Mouse (Mus musculus): Measurements from ENCODE around the gene Gm38655. TPM values are rescaled to one million over a fixed set of nuclear protein-coding genes. Genes with fewer than 3 reads are reported as not detected.
A peak's percentile ranks its signal among the peaks of the same experiment; 100 is the strongest.

The Gm38655 gene
- polyA plus RNA-seq, 1 experiment = not detected

GRCm38 (mm10) chr17:25184961-25185360, 9.7 kb upstream of the Gm38655 start:
- H3K27me3 ChIP-seq (ENCODE audit: control insufficient read depth, insufficient read depth, insufficient read length) = peaks cover 4% of the 10 kb centered on the region
- H3ac ChIP-seq (ENCODE audit: control insufficient read depth, insufficient read length) = peak overlapping the region; percentile 80
- no peaks in the 10 kb centered on the region for H3K36me3 ChIP-seq (ENCODE audit: control insufficient read depth, insufficient read depth)
- H3K4me2 ChIP-seq (ENCODE audit: low read depth) = peak overlapping the region; percentile 98
- H3K4me3 ChIP-seq = peak overlapping the region; percentile 92
- peaks cover 25% of the 10 kb centered on the region for H3K79me2 ChIP-seq (ENCODE audit: control insufficient read depth, insufficient read depth)
- TF ChIP-seq SRF (IDR thresholded peaks at IDR 0.05; ENCODE audit: control insufficient read depth, insufficient read length, low read depth) (no peak), E2F4 (IDR thresholded peaks at IDR 0.05; ENCODE audit: insufficient read depth) (no peak), TCF3 (IDR thresholded peaks at IDR 0.05; ENCODE audit: insufficient read length, low read depth) (no peak), USF1 (IDR thresholded peaks at IDR 0.05; ENCODE audit: low read depth) (no peak), CEBPB (IDR thresholded peaks at IDR 0.05; ENCODE audit: insufficient read depth, poor library complexity, severe bottlenecking) (no peak), MAX (IDR thresholded peaks at IDR 0.05; ENCODE audit: low read depth) (no peak), TCF12 (IDR thresholded peaks at IDR 0.05; ENCODE audit: insufficient read depth, poor library complexity, severe bottlenecking) (no peak), MYOD1 (IDR thresholded peaks at IDR 0.05; ENCODE audit: control insufficient read depth in 1 of 3, insufficient read length in 2 of 3, low read depth in 2 of 3) (no peak), POLR2A (IDR thresholded peaks at IDR 0.05; ENCODE audit: insufficient read length, low read depth) (no peak), MYOG (IDR thresholded peaks at IDR 0.05; ENCODE audit: control insufficient read depth in 1 of 3, insufficient read depth in 1 of 3, insufficient read length in 2 of 3, low read depth in 2 of 3) (no peak), POLR2AphosphoS2 (IDR thresholded peaks at IDR 0.05; ENCODE audit: insufficient read length, low read depth) (no peak), REST (IDR thresholded peaks at IDR 0.05; ENCODE audit: insufficient read depth, insufficient read length) (no peak)

GRCm38 (mm10) chr17:25184129-25184691, 8.9 kb upstream of the Gm38655 start, which contains the start of gene BC003965:
BC003965 (plus strand) TSS chr17:25184554.
- peaks cover 4% of the 10 kb centered on the region for H3K27me3 ChIP-seq (ENCODE audit: control insufficient read depth, insufficient read depth, insufficient read length)
- H3ac ChIP-seq (ENCODE audit: control insufficient read depth, insufficient read length) = peak within 1 kb of the TSS; percentile 80
- TF ChIP-seq MYOD1 (IDR thresholded peaks at IDR 0.05; ENCODE audit: control insufficient read depth in 1 of 3, insufficient read length in 2 of 3, low read depth in 2 of 3) = peak in 1 of 3 experiments; percentile 21
- TF ChIP-seq REST (IDR thresholded peaks at IDR 0.05; ENCODE audit: insufficient read depth, insufficient read length) = peak; percentile 14
- TF ChIP-seq TCF12 (IDR thresholded peaks at IDR 0.05; ENCODE audit: insufficient read depth, poor library complexity, severe bottlenecking) = no peak
- no peak for TF ChIP-seq CEBPB (IDR thresholded peaks at IDR 0.05; ENCODE audit: insufficient read depth, poor library complexity, severe bottlenecking)
- TF ChIP-seq MAX (IDR thresholded peaks at IDR 0.05; ENCODE audit: low read depth) = peak; percentile 96
- TF ChIP-seq TCF3 (IDR thresholded peaks at IDR 0.05; ENCODE audit: insufficient read length, low read depth) = no peak
- TF ChIP-seq E2F4 (IDR thresholded peaks at IDR 0.05; ENCODE audit: insufficient read depth) = no peak
- peak in 1 of 3 experiments; percentile 19 for TF ChIP-seq MYOG (IDR thresholded peaks at IDR 0.05; ENCODE audit: control insufficient read depth in 1 of 3, insufficient read depth in 1 of 3, insufficient read length in 2 of 3, low read depth in 2 of 3)
- peak; percentile 91 for TF ChIP-seq POLR2A (IDR thresholded peaks at IDR 0.05; ENCODE audit: insufficient read length, low read depth)
- TF ChIP-seq USF1 (IDR thresholded peaks at IDR 0.05; ENCODE audit: low read depth) = no peak
- TF ChIP-seq POLR2AphosphoS2 (IDR thresholded peaks at IDR 0.05; ENCODE audit: insufficient read length, low read depth) = peak; percentile 97
- TF ChIP-seq SRF (IDR thresholded peaks at IDR 0.05; ENCODE audit: control insufficient read depth, insufficient read length, low read depth) = peak; percentile 94
- peak within 1 kb of the TSS; percentile 98 for H3K4me2 ChIP-seq (ENCODE audit: low read depth)
- no peaks in the 10 kb centered on the region for H3K36me3 ChIP-seq (ENCODE audit: control insufficient read depth, insufficient read depth)
- peaks cover 18% of the 10 kb centered on the region for H3K79me2 ChIP-seq (ENCODE audit: control insufficient read depth, insufficient read depth)
- peak within 1 kb of the TSS; percentile 92 for H3K4me3 ChIP-seq

GRCm38 (mm10) chr17:25183232-25183631, 8.0 kb upstream of the Gm38655 start:
- H3K4me3 ChIP-seq = peak overlapping the region; percentile 92
- no peaks in the 10 kb centered on the region for H3K36me3 ChIP-seq (ENCODE audit: control insufficient read depth, insufficient read depth)
- H3K79me2 ChIP-seq (ENCODE audit: control insufficient read depth, insufficient read depth) = peaks cover 12% of the 10 kb centered on the region
- peaks cover 4% of the 10 kb centered on the region for H3K27me3 ChIP-seq (ENCODE audit: control insufficient read depth, insufficient read depth, insufficient read length)
- H3ac ChIP-seq (ENCODE audit: control insufficient read depth, insufficient read length) = no peak overlapping the region
- peak overlapping the region; percentile 90 for H3K4me2 ChIP-seq (ENCODE audit: low read depth)
- peak; percentile 34 for TF ChIP-seq POLR2A (IDR thresholded peaks at IDR 0.05; ENCODE audit: insufficient read length, low read depth)
- no peak for TF ChIP-seq MYOD1 (IDR thresholded peaks at IDR 0.05; ENCODE audit: control insufficient read depth in 1 of 3, insufficient read length in 2 of 3, low read depth in 2 of 3)
- no peak for TF ChIP-seq E2F4 (IDR thresholded peaks at IDR 0.05; ENCODE audit: insufficient read depth)
- no peak for TF ChIP-seq REST (IDR thresholded peaks at IDR 0.05; ENCODE audit: insufficient read depth, insufficient read length)
- no peak for TF ChIP-seq TCF12 (IDR thresholded peaks at IDR 0.05; ENCODE audit: insufficient read depth, poor library complexity, severe bottlenecking)
- no peak for TF ChIP-seq MAX (IDR thresholded peaks at IDR 0.05; ENCODE audit: low read depth)

GRCm38 (mm10) chr17:25172558-25172957, 2.7 kb downstream of the Gm38655 start:
- no peaks in the 10 kb centered on the region for H3K79me2 ChIP-seq (ENCODE audit: control insufficient read depth, insufficient read depth)
- no peak overlapping the region for H3ac ChIP-seq (ENCODE audit: control insufficient read depth, insufficient read length)
- TF ChIP-seq SRF (IDR thresholded peaks at IDR 0.05; ENCODE audit: control insufficient read depth, insufficient read length, low read depth) (no peak), MYOG (IDR thresholded peaks at IDR 0.05; ENCODE audit: control insufficient read depth in 1 of 3, insufficient read depth in 1 of 3, insufficient read length in 2 of 3, low read depth in 2 of 3) (no peak), CEBPB (IDR thresholded peaks at IDR 0.05; ENCODE audit: insufficient read depth, poor library complexity, severe bottlenecking) (no peak), REST (IDR thresholded peaks at IDR 0.05; ENCODE audit: insufficient read depth, insufficient read length) (no peak), MYOD1 (IDR thresholded peaks at IDR 0.05; ENCODE audit: control insufficient read depth in 1 of 3, insufficient read length in 2 of 3, low read depth in 2 of 3) (no peak), E2F4 (IDR thresholded peaks at IDR 0.05; ENCODE audit: insufficient read depth) (no peak)
- no peak overlapping the region for H3K4me3 ChIP-seq
- H3K36me3 ChIP-seq (ENCODE audit: control insufficient read depth, insufficient read depth) = no peaks in the 10 kb centered on the region
- peaks cover 49% of the 10 kb centered on the region for H3K27me3 ChIP-seq (ENCODE audit: control insufficient read depth, insufficient read depth, insufficient read length)
- H3K4me2 ChIP-seq (ENCODE audit: low read depth) = no peak overlapping the region

- no peak for TF ChIP-seq POLR2A (IDR thresholded peaks at IDR 0.05; ENCODE audit: insufficient read length, low read depth)
- TF ChIP-seq TCF3 (IDR thresholded peaks at IDR 0.05; ENCODE audit: insufficient read length, low read depth) = no peak
- no peak for TF ChIP-seq MYOG (IDR thresholded peaks at IDR 0.05; ENCODE audit: control insufficient read depth in 1 of 3, insufficient read depth in 1 of 3, insufficient read length in 2 of 3, low read depth in 2 of 3)
- no peak for TF ChIP-seq MYOD1 (IDR thresholded peaks at IDR 0.05; ENCODE audit: control insufficient read depth in 1 of 3, insufficient read length in 2 of 3, low read depth in 2 of 3)
- no peak overlapping the region for H3K4me3 ChIP-seq
- H3ac ChIP-seq (ENCODE audit: control insufficient read depth, insufficient read length) = no peak overlapping the region
- H3K27me3 ChIP-seq (ENCODE audit: control insufficient read depth, insufficient read depth, insufficient read length) = peaks cover 27% of the 10 kb centered on the region
- H3K36me3 ChIP-seq (ENCODE audit: control insufficient read depth, insufficient read depth) = no peaks in the 10 kb centered on the region
- no peak overlapping the region for H3K4me2 ChIP-seq (ENCODE audit: low read depth)
- H3K79me2 ChIP-seq (ENCODE audit: control insufficient read depth, insufficient read depth) = no peaks in the 10 kb centered on the region
Observed at GRCm38 (mm10) chr17:25169706-25170105, 5.6 kb downstream of the Gm38655 start.
